Mouse (Mus musculus) adrenal gland, postnatal 10 days (tissue): ENCODE measurements around the gene Nit1. TPM values are rescaled to one million over a fixed set of nuclear protein-coding genes. Genes with fewer than 3 reads are reported as not detected.
A peak's percentile ranks its signal among the peaks of the same experiment; 100 is the strongest.
"Not testable (repeated sequence)": the region's sequence is repeated elsewhere in the genome, so short reads cannot be mapped to it uniquely, and the experiment has no call there.

Experiments
- DNase-seq: peaks from one replicate; pipeline ENCODE4 v3.0.0; 2021; ENCODE audit warnings: mixed read lengths
- total RNA-seq, 2 experiments: library from RNA; stranded (reverse); gene quantifications; 2 replicates each; pipeline ENCODE4 v1.2.3; 2021

The Nit1 gene
- total RNA-seq, 2 experiments from 2014 or later, result 51.4 to 56.0 TPM

GRCm38 (mm10) chr1:171355812-171356340, 10.4 kb upstream of the Nit1 start:
- no peak for DNase-seq

GRCm38 (mm10) chr1:171349210-171349609, 3.8 kb upstream of the Nit1 start:
- DNase-seq, result no peak

- peak; percentile 58 for DNase-seq
Observed at GRCm38 (mm10) chr1:171348665-171349064, 3.2 kb upstream of the Nit1 start.

- no peak for DNase-seq
Observed at GRCm38 (mm10) chr1:171346095-171346450, 627 bp upstream of the Nit1 start.

GRCm38 (mm10) chr1:171344715-171345114, 731 bp downstream of the Nit1 start:
- DNase-seq, result no peak

- DNase-seq, result peak; percentile 60
Observed at GRCm38 (mm10) chr1:171343922-171344677, 1.3 kb downstream of the Nit1 start.

- DNase-seq, result no peak
Observed at GRCm38 (mm10) chr1:171342262-171343207, 2.9 kb downstream of the Nit1 start.

GRCm38 (mm10) chr1:171330216-171330560, 15.3 kb downstream of the Nit1 start:
- DNase-seq, result no peak

- no peak for DNase-seq
Observed at GRCm38 (mm10) chr1:171329433-171330215, 15.8 kb downstream of the Nit1 start.

GRCm38 (mm10) chr1:171328839-171329432, 16.5 kb downstream of the Nit1 start, which contains the start of gene Dedd:
TSS of gene Dedd (plus strand) at chr1:171329145.
- DNase-seq, result peak; percentile 91

GRCm38 (mm10) chr1:171328244-171328643, 17.2 kb downstream of the Nit1 start:
- peak; percentile 22 for DNase-seq

GRCm38 (mm10) chr1:171326588-171326987, 18.9 kb downstream of the Nit1 start:
- not testable (repeated sequence) for DNase-seq

GRCm38 (mm10) chr1:171325571-171325970, 19.9 kb downstream of the Nit1 start:
- DNase-seq, result no peak

GRCm38 (mm10) chr1:171322012-171322411, 23.4 kb downstream of the Nit1 start:
- no peak for DNase-seq

GRCm38 (mm10) chr1:171321415-171321814, 24.0 kb downstream of the Nit1 start:
- DNase-seq, result peak; percentile 42

GRCm38 (mm10) chr1:171320151-171320550, 25.3 kb downstream of the Nit1 start:
- no peak for DNase-seq

- no peak for DNase-seq
Observed at GRCm38 (mm10) chr1:171319748-171320147, 25.7 kb downstream of the Nit1 start.

- DNase-seq, result no peak
Observed at GRCm38 (mm10) chr1:171309321-171309720, 36.1 kb downstream of the Nit1 start.

GRCm38 (mm10) chr1:171306157-171306556, 39.3 kb downstream of the Nit1 start:
- not testable (repeated sequence) for DNase-seq

GRCm38 (mm10) chr1:171298226-171298625, 47.2 kb downstream of the Nit1 start:
- DNase-seq, result no peak

- no peak for DNase-seq
Observed at GRCm38 (mm10) chr1:171295063-171295402, 50.4 kb downstream of the Nit1 start.
